Mouse (Mus musculus) stomach, embryonic 15.5 days (tissue): ENCODE results near the gene Gm20388. TPM values are rescaled to one million over a fixed set of nuclear protein-coding genes. Genes with fewer than 3 reads are reported as not detected.
A peak's percentile ranks its signal among the peaks of the same experiment; 100 is the strongest.

ENCODE experiments used
- ATAC-seq: fragments of 200-750 bp; cut with Nextera tagmentation; 2 replicates; pipeline ENCODE4 v1.8.0; 2017; ENCODE audit warnings: low read depth, moderate number of reproducible peaks, moderate TSS enrichment; ENCODE audit not compliant: insufficient read depth, low FRiP score
- H3K27ac ChIP-seq: fragments of 300-500 bp; sonication (generic); 2 replicates; pipeline ENCODE4 v1.5.1; 2015; ENCODE audit warnings: mild to moderate bottlenecking, inconsistent platforms
- H3K27me3 ChIP-seq: fragments of 300-500 bp; sonication (generic); replicated peaks from 2 replicates; pipeline ENCODE4 v1.6.1; 2015; ENCODE audit warnings: inconsistent platforms
- H3K36me3 ChIP-seq: fragments of 300-500 bp; sonication (generic); 2 replicates; pipeline ENCODE4 v1.6.1; 2015; ENCODE audit warnings: inconsistent platforms
- H3K4me1 ChIP-seq: fragments of 300-500 bp; sonication (generic); 2 replicates; pipeline ENCODE4 v1.6.1; 2015; ENCODE audit warnings: inconsistent platforms
- H3K4me2 ChIP-seq: fragments of 300-500 bp; sonication (generic); 2 replicates; pipeline ENCODE4 v1.6.1; 2015; ENCODE audit warnings: mild to moderate bottlenecking, inconsistent platforms
- H3K4me3 ChIP-seq: fragments of 300-500 bp; sonication (generic); replicated peaks from 2 replicates; pipeline ENCODE4 v1.5.1; 2015; ENCODE audit warnings: inconsistent platforms
- H3K9ac ChIP-seq: fragments of 300-500 bp; sonication (generic); 2 replicates; pipeline ENCODE4 v1.6.1; 2015; ENCODE audit warnings: inconsistent platforms
- H3K9me3 ChIP-seq: fragments of 300-500 bp; sonication (generic); 2 replicates; pipeline ENCODE4 v1.6.1; 2016; ENCODE audit warnings: inconsistent platforms
- WGBS: fragments of 180-500 bp; shearing (Covaris S2); methylation state at CpG from one replicate; pipeline ENCODE4 v1.1.7; 2015; 5-methylcytosine and 5-hydroxymethylcytosine counted together
- polyA plus RNA-seq: library from polyadenylated mRNA; unstranded; fragments of >200 nt; fragmentation: Nextera tagmentation; extraction: Ambion mirVana; gene quantifications from 2 replicates; pipeline ENCODE4 v1.2.1, GENCODE M21; 2015

The Gm20388 gene
- polyA plus RNA-seq, 1 experiment from 2014 or later = not detected

DNA sequence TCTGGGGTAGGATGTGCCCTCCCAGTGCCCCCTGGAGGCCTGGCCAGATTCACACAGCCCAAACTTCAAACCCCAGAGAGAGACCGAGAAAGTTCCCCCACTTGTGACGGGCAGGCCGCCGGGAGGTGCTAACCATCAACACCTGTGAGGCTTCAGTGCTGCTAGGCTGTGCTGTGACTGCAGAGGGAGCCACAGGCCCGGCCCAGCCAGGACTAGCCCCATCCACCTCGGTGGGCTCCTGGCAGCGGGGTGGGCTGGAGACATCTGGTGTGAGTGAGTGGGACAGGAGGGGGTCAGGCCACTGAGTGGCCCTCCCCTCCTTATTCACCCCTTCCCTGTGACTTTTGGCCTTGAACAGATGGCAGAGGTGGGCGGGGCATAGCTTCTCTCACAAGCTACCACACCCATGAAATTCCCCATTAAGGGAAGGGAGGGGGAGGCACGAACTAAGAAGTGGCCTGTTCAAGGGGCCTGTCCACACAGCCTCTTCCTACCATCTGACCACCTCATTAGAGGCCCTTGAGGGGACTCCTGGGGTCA is 497.1 kb downstream of the Gm20388 start:
- Histone ChIP-seq H3K4me3 (no peak overlapping the region), H3K9ac (no peak overlapping the region), H3K4me2 (no peak overlapping the region), H3K4me1 (peaks cover 38% of the 10 kb centered on the region), H3K9me3 (no peaks in the 10 kb centered on the region), H3K36me3 (no peaks in the 10 kb centered on the region), H3K27me3 (no peaks in the 10 kb centered on the region), H3K27ac (no peak overlapping the region; the same call in 1 of the 2 replicates)
- 17% methylated on average over 8 of the region's 9 CpGs for WGBS
- peak; percentile 37; the same call in 1 of the 2 replicates for ATAC-seq

DNA sequence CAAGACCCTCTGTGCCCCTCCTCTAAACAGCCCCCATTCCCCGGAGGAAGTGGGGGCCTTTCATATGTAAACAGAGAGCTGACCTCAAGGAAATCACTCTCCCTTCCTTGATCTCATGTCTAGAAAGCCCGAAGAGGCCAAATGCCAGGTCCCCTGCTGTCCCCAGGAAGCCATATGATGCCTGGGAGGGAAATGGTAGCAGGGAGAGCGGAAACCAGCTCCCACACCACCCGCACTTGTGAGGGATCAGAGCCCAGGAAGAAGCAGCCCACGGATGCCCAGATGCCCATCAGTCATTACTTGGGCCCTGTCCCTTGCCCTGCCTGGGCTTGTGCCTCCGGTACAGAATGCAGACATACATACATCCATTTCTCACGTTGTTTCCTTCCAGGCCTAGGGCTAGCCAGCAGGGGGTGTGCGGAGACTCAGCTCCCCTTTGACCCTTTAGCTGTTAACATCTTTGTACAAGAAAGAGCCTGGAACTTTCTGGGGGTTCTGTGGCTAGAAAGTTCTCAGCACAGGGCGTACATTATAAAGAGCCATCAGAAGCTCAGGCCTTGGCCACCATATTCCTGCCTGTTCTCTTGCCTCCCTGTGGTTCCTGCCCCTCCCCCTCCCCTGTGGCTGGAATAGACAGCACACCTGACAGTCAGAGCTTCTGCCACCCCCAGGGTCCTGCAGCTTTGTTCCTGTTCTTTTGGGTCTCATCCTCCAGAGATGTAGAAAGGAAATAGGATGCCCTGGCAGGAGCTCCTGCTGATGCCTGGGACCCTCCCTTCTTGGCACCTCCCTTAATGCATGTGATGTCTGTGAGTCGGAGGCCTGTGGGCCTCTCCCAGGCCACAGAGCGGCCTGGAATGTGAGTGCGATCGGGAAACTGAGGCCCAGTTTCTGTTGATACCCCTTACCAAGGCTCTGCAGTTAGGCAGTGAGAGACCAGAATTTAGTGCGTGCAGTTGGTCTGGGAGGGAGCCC is 497.9 kb downstream of the Gm20388 start:
- Histone ChIP-seq H3K9ac (no peak overlapping the region), H3K27me3 (no peaks in the 10 kb centered on the region), H3K4me2 (no peak overlapping the region), H3K4me1 (peaks cover 38% of the 10 kb centered on the region), H3K27ac (no peak overlapping the region; the same call in 1 of the 2 replicates), H3K9me3 (no peaks in the 10 kb centered on the region), H3K4me3 (no peak overlapping the region), H3K36me3 (no peaks in the 10 kb centered on the region)
- no peak for ATAC-seq
- WGBS = 52% methylated on average over 14 of the region's 14 CpGs

DNA sequence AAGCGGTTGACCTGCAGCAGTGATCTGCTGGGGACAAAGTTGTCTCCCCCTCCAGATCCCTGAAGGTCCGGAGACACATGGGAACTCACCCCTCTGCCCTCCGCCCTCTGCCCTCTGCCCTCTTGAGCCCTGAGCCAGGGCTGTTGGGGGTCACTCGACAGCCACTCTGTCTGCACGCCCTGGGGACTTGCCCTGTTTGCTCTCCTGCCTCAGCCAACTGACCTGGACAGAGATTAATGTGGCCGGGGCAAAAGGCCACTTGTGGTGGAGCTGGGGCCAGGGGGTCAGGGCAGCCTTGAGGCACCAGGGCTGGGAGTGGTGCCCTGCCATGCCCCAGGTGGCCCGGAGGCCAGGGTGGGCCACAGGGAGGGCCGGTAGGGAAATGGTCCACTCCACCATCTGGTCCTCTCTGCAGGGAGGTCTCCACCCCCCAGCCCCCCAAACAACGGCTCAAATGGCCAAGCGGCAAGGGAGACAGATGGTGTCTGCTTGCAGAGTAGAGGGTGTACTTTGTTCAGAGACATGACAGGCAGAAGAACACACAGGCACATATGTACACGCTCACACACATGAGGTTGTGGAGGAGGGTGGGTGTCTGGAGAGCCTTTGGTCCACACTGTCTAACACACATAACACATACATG is 498.9 kb downstream of the Gm20388 start:
- Histone ChIP-seq H3K27me3 (no peaks in the 10 kb centered on the region), H3K4me2 (no peak overlapping the region), H3K4me3 (no peak overlapping the region), H3K4me1 (peaks cover 38% of the 10 kb centered on the region), H3K9me3 (no peaks in the 10 kb centered on the region), H3K27ac (no peak overlapping the region), H3K36me3 (no peaks in the 10 kb centered on the region), H3K9ac (no peak overlapping the region)
- ATAC-seq = no peak
- 50% methylated on average over 11 of the region's 11 CpGs for WGBS

DNA sequence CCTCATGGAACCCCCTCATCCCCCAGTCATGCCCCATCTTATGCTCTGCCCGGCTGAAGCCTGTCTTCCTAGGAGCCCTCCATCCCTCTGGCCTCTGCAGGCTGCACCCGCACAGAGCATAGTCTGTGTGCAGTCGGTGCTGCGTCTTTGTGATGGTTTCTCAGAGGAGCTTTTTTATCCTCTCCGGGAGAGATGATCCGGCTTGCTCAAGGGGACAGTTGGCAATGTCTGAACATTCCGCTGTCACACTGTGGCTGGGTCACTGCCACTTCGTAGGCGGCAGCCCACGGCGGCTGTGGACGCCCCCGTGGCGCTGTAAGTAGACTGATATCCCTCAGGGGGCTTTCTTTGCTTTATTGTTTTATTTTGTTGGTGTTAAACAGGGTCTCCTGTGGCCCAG is 500.4 kb downstream of the Gm20388 start:
- Histone ChIP-seq H3K4me1 (peaks cover 42% of the 10 kb centered on the region), H3K27ac (no peak overlapping the region), H3K4me2 (no peak overlapping the region), H3K9me3 (no peaks in the 10 kb centered on the region), H3K36me3 (no peaks in the 10 kb centered on the region), H3K9ac (no peak overlapping the region), H3K27me3 (no peaks in the 10 kb centered on the region), H3K4me3 (no peak overlapping the region)
- no peak for ATAC-seq
- 87% methylated on average over 14 of the region's 14 CpGs for WGBS

DNA sequence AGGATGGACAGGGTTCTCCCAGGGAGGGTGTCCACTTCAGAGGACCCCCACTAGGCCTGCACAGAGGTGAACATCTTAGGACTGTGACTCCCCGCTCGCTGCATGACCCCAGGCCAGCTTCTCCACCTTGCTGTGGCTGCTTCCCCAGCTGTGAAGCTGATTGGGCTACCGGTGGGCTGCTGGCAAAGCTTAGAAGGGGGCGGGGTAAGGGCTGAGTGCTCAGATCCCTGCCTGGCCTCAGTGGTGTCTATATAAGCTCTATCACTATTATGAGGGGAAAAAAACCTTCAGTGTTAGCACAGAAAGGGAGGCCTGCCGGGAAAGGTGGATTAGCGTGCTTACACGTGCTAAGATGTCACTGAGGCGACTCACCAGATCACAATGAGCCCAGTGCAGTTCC is 501.2 kb downstream of the Gm20388 start:
- no peak overlapping the region for H3K9ac ChIP-seq
- H3K27me3 ChIP-seq = no peaks in the 10 kb centered on the region
- 50% methylated on average over 8 of the region's 8 CpGs for WGBS
- H3K4me1 ChIP-seq = peaks cover 50% of the 10 kb centered on the region
- H3K9me3 ChIP-seq = no peaks in the 10 kb centered on the region
- no peak overlapping the region for H3K4me3 ChIP-seq
- no peak overlapping the region for H3K4me2 ChIP-seq
- ATAC-seq = no peak
- H3K27ac ChIP-seq = no peak overlapping the region
- H3K36me3 ChIP-seq = no peaks in the 10 kb centered on the region

DNA sequence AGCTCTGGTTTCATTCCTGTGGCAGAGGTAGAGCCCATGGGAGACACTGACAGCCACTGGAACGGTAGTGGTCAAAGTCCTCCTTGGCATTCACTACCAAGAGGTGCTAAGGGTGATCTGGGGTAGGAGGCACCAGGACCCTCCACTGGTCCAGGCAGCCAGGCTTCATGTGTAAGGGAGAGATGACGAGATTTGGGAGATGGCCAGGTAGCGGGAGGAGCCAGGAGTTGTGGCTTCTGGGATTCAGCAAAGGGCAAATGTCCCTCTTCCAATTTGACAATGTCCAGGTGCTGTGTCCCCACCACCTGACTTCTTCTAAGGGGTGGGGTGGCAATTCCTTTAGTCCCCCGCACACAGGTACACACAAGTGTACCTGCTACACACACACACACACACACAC is 501.7 kb downstream of the Gm20388 start:
- H3K27ac ChIP-seq = no peak overlapping the region
- no peaks in the 10 kb centered on the region for H3K36me3 ChIP-seq
- no peak overlapping the region for H3K9ac ChIP-seq
- no peaks in the 10 kb centered on the region for H3K9me3 ChIP-seq
- ATAC-seq = no peak
- peaks cover 50% of the 10 kb centered on the region for H3K4me1 ChIP-seq
- H3K4me2 ChIP-seq = no peak overlapping the region
- H3K4me3 ChIP-seq = no peak overlapping the region
- 83% methylated on average over 4 of the region's 4 CpGs for WGBS
- H3K27me3 ChIP-seq = no peaks in the 10 kb centered on the region

DNA sequence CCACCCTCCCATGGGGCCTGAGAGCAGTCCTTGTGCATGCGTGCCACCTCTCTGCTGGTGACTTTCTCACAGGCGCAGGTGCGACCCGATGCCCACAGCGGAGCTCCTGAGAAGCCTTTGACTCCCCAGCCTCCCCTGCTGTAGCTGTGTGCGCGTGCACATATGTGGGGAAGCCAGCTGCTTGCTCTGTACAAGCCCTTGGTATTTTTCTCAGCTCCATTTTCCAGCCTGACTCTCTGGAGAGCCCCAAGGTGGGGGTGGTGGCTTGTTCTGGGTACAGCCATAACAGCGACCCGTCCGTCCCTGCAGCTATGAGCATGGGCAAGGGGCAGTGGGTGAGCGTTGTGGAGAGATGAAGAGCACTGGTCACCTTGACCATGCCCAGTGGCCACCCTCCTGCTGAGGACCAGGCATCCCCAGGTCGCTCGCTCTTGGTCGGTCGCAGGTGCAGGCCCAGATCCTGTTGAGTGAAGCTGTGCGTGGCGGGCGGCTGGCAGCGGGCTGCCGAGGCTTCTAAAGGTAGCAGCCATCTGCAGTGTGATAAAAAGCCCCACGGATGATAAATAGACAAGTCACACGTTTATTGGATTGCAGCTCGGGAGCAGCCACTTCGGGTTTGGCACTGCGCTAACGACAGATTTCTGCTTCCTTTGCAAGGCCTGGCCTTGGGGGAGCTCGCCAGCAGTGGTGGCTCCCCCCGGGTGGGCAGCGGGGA is 502.4 kb downstream of the Gm20388 start:
- Histone ChIP-seq H3K36me3 (no peaks in the 10 kb centered on the region), H3K4me1 (peaks cover 50% of the 10 kb centered on the region), H3K9me3 (no peaks in the 10 kb centered on the region), H3K4me3 (no peak overlapping the region), H3K4me2 (no peak overlapping the region), H3K9ac (no peak overlapping the region), H3K27ac (no peak overlapping the region), H3K27me3 (no peaks in the 10 kb centered on the region)
- ATAC-seq = no peak
- WGBS = 69% methylated on average over 29 of the region's 29 CpGs

DNA sequence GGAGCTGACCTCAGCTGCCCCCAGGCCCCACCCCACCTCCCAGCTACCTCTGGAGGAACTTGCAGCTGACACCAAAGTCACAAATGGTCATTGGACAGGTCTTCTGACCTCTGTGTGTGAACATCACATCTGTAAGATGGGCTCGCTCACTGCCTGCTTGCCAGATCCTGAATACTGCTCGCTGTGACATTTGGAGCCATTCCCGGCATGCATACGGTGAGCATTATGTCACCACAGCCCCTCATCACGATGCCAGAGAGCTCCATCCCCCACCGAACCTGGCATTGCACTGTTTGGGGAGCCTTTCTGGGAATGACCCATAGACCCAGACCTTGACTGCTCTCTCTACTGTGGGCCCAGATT is 503.0 kb downstream of the Gm20388 start:
- H3K4me3 ChIP-seq = no peak overlapping the region
- 76% methylated on average over 6 of the region's 6 CpGs for WGBS
- peaks cover 49% of the 10 kb centered on the region for H3K4me1 ChIP-seq
- no peak overlapping the region for H3K9ac ChIP-seq
- H3K27ac ChIP-seq = no peak overlapping the region
- H3K4me2 ChIP-seq = no peak overlapping the region
- H3K9me3 ChIP-seq = no peaks in the 10 kb centered on the region
- ATAC-seq = no peak
- no peaks in the 10 kb centered on the region for H3K36me3 ChIP-seq
- H3K27me3 ChIP-seq = no peaks in the 10 kb centered on the region

DNA sequence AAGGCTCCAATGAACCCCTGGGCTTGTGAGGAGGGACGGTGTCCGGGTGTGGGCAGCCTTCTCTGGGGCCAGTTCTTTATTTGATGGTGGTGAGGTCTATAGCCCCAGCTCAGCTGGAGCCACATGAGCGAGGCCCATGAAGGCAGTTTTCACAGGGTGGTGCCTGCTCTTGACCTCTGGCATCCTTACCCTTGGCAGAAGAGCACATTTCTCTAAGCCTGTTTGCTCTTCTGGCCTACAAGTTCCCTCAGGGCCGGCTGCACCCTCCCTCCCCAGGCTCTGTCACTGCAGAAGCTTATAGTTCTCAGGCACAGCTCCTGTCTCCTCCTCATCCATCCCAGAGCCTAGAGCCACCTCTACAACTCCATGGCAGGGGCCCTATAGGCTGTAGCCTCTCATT is 503.6 kb downstream of the Gm20388 start:
- WGBS = 70% methylated on average over 4 of the region's 4 CpGs
- Histone ChIP-seq H3K4me2 (no peak overlapping the region), H3K9ac (no peak overlapping the region), H3K27ac (no peak overlapping the region), H3K4me1 (peaks cover 50% of the 10 kb centered on the region), H3K9me3 (no peaks in the 10 kb centered on the region), H3K27me3 (no peaks in the 10 kb centered on the region), H3K36me3 (no peaks in the 10 kb centered on the region), H3K4me3 (no peak overlapping the region)
- ATAC-seq = no peak

DNA sequence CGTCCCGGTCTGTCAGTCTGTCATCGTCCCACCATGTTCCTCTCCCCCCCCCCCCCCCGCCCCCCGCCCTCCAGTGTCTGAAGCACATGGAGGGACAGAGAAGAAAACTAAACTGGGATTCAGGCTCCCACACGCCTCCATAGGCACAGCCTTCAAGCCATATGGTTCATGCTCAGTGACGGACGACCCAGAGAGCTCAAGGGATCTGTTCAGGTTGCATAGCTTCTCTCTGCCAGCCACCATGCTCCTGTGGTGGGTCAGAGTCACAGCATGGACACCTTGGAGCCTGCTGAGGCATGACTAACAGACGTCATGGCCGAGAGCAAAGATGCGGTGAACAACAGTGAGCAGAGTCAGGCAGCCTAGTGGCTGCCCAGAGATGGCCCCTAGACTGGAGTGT is 504.8 kb downstream of the Gm20388 start:
- H3K27me3 ChIP-seq = no peaks in the 10 kb centered on the region
- H3K27ac ChIP-seq = peak overlapping the region; percentile 97
- H3K9me3 ChIP-seq = no peaks in the 10 kb centered on the region
- H3K4me2 ChIP-seq = no peak overlapping the region
- H3K4me1 ChIP-seq = peaks cover 48% of the 10 kb centered on the region
- no peaks in the 10 kb centered on the region for H3K36me3 ChIP-seq
- no peak overlapping the region for H3K4me3 ChIP-seq
- no peak for ATAC-seq
- WGBS = 81% methylated on average over 9 of the region's 11 CpGs
- no peak overlapping the region for H3K9ac ChIP-seq

DNA sequence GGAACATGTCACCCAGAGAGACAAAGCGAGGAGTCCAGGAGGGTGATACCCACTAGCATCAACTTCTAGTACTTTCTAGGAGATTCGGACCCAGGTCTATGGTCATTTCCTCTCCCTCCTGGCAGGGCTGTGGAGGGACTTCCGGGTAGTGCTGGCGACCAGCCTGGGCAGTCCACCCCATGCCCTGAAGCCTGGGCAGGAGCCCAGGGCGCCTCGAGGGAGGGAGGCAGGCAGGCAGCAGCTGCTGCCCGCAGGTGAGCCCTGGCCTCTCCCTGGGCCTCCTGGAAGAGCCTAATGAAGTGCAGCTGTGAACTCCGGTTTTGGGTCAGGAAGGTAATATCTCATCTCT is 505.5 kb downstream of the Gm20388 start:
- H3K4me3 ChIP-seq = no peak overlapping the region
- H3K9ac ChIP-seq = no peak overlapping the region
- H3K27ac ChIP-seq = peak overlapping the region; percentile 97
- peak overlapping the region; percentile 50 for H3K4me2 ChIP-seq
- no peaks in the 10 kb centered on the region for H3K9me3 ChIP-seq
- 27% methylated on average over 8 of the region's 8 CpGs for WGBS
- H3K36me3 ChIP-seq = no peaks in the 10 kb centered on the region
- peaks cover 51% of the 10 kb centered on the region for H3K4me1 ChIP-seq
- peak; percentile 1; the same call in 1 of the 2 replicates for ATAC-seq
- H3K27me3 ChIP-seq = no peaks in the 10 kb centered on the region
